Mouse (Mus musculus): ENCODE measurements at regions not wholly inside any gene's neighbourhood (a gene's known extent, or its start where the extent isn't known, plus 50 kb on each side); places are given as distances from the start of the nearest gene placed in this dataset.

- no peak overlapping the region for H3K9ac ChIP-seq (ENCODE audit: low read length)
- H3K4me3 ChIP-seq (ENCODE audit: control insufficient read depth in 1 of 2, insufficient read depth in 1 of 2, low read depth in 1 of 2, low read length in 2 of 2), result no peak overlapping the region
- no peaks in the 10 kb centered on the region for H3K27me3 ChIP-seq (ENCODE audit: control insufficient read depth, insufficient read depth, low read length)
- H3K4me2 ChIP-seq (ENCODE audit: low read length), result no peak overlapping the region
- WGBS, result 90% methylated on average over 2 of the region's 2 CpGs
- no peak for ATAC-seq (ENCODE audit: insufficient number of reproducible peaks, insufficient read depth, low FRiP score, low read depth)
- H3K36me3 ChIP-seq (ENCODE audit: control insufficient read depth, insufficient read depth, low read length), result no peaks in the 10 kb centered on the region
- no peak overlapping the region for H3K27ac ChIP-seq (replicated peaks in 1 of 2; ENCODE audit: control insufficient read depth in 1 of 2, insufficient read depth in 1 of 2, low read depth in 2 of 2, low read length in 2 of 2)
- H3K4me1 ChIP-seq (ENCODE audit: control insufficient read depth in 2 of 2, insufficient read depth in 2 of 2, low read length in 2 of 2), result no peaks in the 10 kb centered on the region
- no peaks in the 10 kb centered on the region for H3K9me3 ChIP-seq (ENCODE audit: control insufficient read depth, low read length)
These were observed 510.3 kb upstream of the Gm19410 start for GRCm38 (mm10) chr8:35255327-35255726.

DNA sequence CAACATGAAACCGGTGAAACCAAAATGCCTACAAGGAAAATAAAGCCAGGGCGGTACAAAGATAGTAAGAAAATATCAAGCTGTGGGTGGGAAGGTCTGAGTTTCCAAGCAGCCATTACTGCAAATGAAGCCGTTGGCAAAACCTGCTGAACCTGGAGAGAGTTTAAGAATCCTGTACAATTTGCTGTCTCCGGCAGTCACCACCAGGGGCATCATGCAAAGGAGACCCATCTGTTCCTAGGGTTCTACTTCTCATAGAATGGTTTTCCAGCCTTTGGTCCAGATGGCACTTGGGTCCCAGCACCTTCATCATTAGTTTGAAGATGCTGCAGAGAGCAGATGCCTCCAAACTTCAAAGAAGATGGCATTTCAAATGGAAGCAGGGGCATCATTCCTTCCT is 508.6 kb upstream of the Gm19410 start:
- no peaks in the 10 kb centered on the region for H3K27me3 ChIP-seq (ENCODE audit: control insufficient read depth, insufficient read depth, low read length)
- no peak overlapping the region for H3K4me2 ChIP-seq (ENCODE audit: low read length)
- H3K9ac ChIP-seq (ENCODE audit: low read length), result no peak overlapping the region
- ATAC-seq (ENCODE audit: insufficient number of reproducible peaks, insufficient read depth, low FRiP score, low read depth), result no peak
- H3K27ac ChIP-seq (replicated peaks in 1 of 2; ENCODE audit: control insufficient read depth in 1 of 2, insufficient read depth in 1 of 2, low read depth in 2 of 2, low read length in 2 of 2), result no peak overlapping the region
- no peak overlapping the region for H3K4me3 ChIP-seq (ENCODE audit: control insufficient read depth in 1 of 2, insufficient read depth in 1 of 2, low read depth in 1 of 2, low read length in 2 of 2)
- H3K9me3 ChIP-seq (ENCODE audit: control insufficient read depth, low read length), result no peaks in the 10 kb centered on the region
- WGBS, result 47% methylated on average over 4 of the region's 4 CpGs
- H3K4me1 ChIP-seq (ENCODE audit: control insufficient read depth in 2 of 2, insufficient read depth in 2 of 2, low read length in 2 of 2), result no peaks in the 10 kb centered on the region
- no peaks in the 10 kb centered on the region for H3K36me3 ChIP-seq (ENCODE audit: control insufficient read depth, insufficient read depth, low read length)

DNA sequence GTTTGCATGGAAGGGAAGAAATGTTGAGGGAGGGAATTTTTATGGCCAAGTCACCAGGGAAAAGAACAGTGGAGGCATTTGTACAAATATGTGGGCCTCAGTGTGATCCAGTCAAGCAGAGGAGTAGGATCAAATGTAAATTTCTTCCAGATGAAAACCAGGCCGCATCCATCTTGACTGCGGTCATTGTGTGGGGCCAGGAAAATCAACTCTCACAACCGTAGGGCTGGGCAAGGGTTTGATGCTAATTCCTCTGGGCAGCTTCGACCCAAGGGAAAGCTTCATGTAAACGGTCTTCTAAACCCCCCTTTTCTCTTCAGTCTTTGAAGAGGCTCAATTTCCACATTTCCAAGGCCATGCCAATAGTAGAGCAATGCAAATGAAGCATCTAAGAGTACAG is 497.4 kb upstream of the Gm19410 start:
- 87% methylated on average over 5 of the region's 5 CpGs for WGBS
- no peak for ATAC-seq (ENCODE audit: insufficient number of reproducible peaks, insufficient read depth, low FRiP score, low read depth)
- Histone ChIP-seq H3K9ac (ENCODE audit: low read length) (no peak overlapping the region), H3K4me2 (ENCODE audit: low read length) (no peak overlapping the region), H3K27me3 (ENCODE audit: control insufficient read depth, insufficient read depth, low read length) (no peaks in the 10 kb centered on the region), H3K4me1 (ENCODE audit: control insufficient read depth in 2 of 2, insufficient read depth in 2 of 2, low read length in 2 of 2) (no peaks in the 10 kb centered on the region), H3K27ac (replicated peaks in 1 of 2; ENCODE audit: control insufficient read depth in 1 of 2, insufficient read depth in 1 of 2, low read depth in 2 of 2, low read length in 2 of 2) (no peak overlapping the region), H3K9me3 (ENCODE audit: control insufficient read depth, low read length) (no peaks in the 10 kb centered on the region), H3K36me3 (ENCODE audit: control insufficient read depth, insufficient read depth, low read length) (no peaks in the 10 kb centered on the region), H3K4me3 (ENCODE audit: control insufficient read depth in 1 of 2, insufficient read depth in 1 of 2, low read depth in 1 of 2, low read length in 2 of 2) (no peak overlapping the region)

- no peak for ATAC-seq (ENCODE audit: insufficient number of reproducible peaks, insufficient read depth, low FRiP score, low read depth)
- H3K4me3 ChIP-seq (ENCODE audit: control insufficient read depth in 1 of 2, insufficient read depth in 1 of 2, low read depth in 1 of 2, low read length in 2 of 2), result no peak overlapping the region
- no peaks in the 10 kb centered on the region for H3K4me1 ChIP-seq (ENCODE audit: control insufficient read depth in 2 of 2, insufficient read depth in 2 of 2, low read length in 2 of 2)
- no peaks in the 10 kb centered on the region for H3K27me3 ChIP-seq (ENCODE audit: control insufficient read depth, insufficient read depth, low read length)
- H3K9ac ChIP-seq (ENCODE audit: low read length), result no peak overlapping the region
- H3K4me2 ChIP-seq (ENCODE audit: low read length), result no peak overlapping the region
- no peaks in the 10 kb centered on the region for H3K36me3 ChIP-seq (ENCODE audit: control insufficient read depth, insufficient read depth, low read length)
- no peaks in the 10 kb centered on the region for H3K9me3 ChIP-seq (ENCODE audit: control insufficient read depth, low read length)
- 100% methylated on average over 2 of the region's 2 CpGs for WGBS
- H3K27ac ChIP-seq (replicated peaks in 1 of 2; ENCODE audit: control insufficient read depth in 1 of 2, insufficient read depth in 1 of 2, low read depth in 2 of 2, low read length in 2 of 2), result no peak overlapping the region
These were observed 496.6 kb upstream of the Gm19410 start for GRCm38 (mm10) chr8:35268986-35269385.

DNA sequence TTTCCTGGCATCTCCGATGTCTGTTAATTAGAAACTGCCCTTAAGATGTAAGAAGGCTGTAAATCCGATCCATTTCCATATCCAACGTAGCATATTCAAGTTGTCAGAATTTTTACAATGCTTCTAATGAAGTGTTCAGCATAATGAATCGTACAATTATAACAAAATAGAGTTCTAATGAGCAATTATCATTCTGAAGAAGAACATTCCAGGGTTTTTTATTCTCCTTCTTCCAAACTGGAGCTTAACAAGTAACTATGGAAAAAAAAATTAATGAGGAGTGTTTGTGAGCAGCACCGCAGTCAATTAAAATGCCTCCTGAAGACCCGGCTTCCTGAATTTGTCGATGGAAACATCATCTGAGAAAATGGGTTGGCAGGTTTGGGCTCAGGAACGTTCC is 489.6 kb upstream of the Gm19410 start:
- ATAC-seq (ENCODE audit: insufficient number of reproducible peaks, insufficient read depth, low FRiP score, low read depth), result no peak

GRCm38 (mm10) chr8:35276460-35276859 is 489.1 kb upstream of the Gm19410 start:
- Histone ChIP-seq H3K4me1 (ENCODE audit: control insufficient read depth in 2 of 2, insufficient read depth in 2 of 2, low read length in 2 of 2) (no peaks in the 10 kb centered on the region), H3K9ac (ENCODE audit: low read length) (no peak overlapping the region), H3K4me2 (ENCODE audit: low read length) (no peak overlapping the region), H3K4me3 (ENCODE audit: control insufficient read depth in 1 of 2, insufficient read depth in 1 of 2, low read depth in 1 of 2, low read length in 2 of 2) (no peak overlapping the region), H3K27ac (replicated peaks in 1 of 2; ENCODE audit: control insufficient read depth in 1 of 2, insufficient read depth in 1 of 2, low read depth in 2 of 2, low read length in 2 of 2) (no peak overlapping the region), H3K27me3 (ENCODE audit: control insufficient read depth, insufficient read depth, low read length) (no peaks in the 10 kb centered on the region), H3K36me3 (ENCODE audit: control insufficient read depth, insufficient read depth, low read length) (no peaks in the 10 kb centered on the region), H3K9me3 (ENCODE audit: control insufficient read depth, low read length) (no peaks in the 10 kb centered on the region)
- 70% methylated on average over 7 of the region's 7 CpGs for WGBS
- ATAC-seq (ENCODE audit: insufficient number of reproducible peaks, insufficient read depth, low FRiP score, low read depth), result no peak

More for the DNA sequence above, 489.6 kb upstream of the Gm19410 start:
- no peak overlapping the region for H3K9ac ChIP-seq (ENCODE audit: low read length)
- no peaks in the 10 kb centered on the region for H3K9me3 ChIP-seq (ENCODE audit: control insufficient read depth, low read length)
- H3K36me3 ChIP-seq (ENCODE audit: control insufficient read depth, insufficient read depth, low read length), result no peaks in the 10 kb centered on the region
- H3K27ac ChIP-seq (replicated peaks in 1 of 2; ENCODE audit: control insufficient read depth in 1 of 2, insufficient read depth in 1 of 2, low read depth in 2 of 2, low read length in 2 of 2), result no peak overlapping the region
- WGBS, result 85% methylated on average over 8 of the region's 8 CpGs
- no peak overlapping the region for H3K4me2 ChIP-seq (ENCODE audit: low read length)
- no peak overlapping the region for H3K4me3 ChIP-seq (ENCODE audit: control insufficient read depth in 1 of 2, insufficient read depth in 1 of 2, low read depth in 1 of 2, low read length in 2 of 2)
- H3K27me3 ChIP-seq (ENCODE audit: control insufficient read depth, insufficient read depth, low read length), result no peaks in the 10 kb centered on the region
- no peaks in the 10 kb centered on the region for H3K4me1 ChIP-seq (ENCODE audit: control insufficient read depth in 2 of 2, insufficient read depth in 2 of 2, low read length in 2 of 2)

DNA sequence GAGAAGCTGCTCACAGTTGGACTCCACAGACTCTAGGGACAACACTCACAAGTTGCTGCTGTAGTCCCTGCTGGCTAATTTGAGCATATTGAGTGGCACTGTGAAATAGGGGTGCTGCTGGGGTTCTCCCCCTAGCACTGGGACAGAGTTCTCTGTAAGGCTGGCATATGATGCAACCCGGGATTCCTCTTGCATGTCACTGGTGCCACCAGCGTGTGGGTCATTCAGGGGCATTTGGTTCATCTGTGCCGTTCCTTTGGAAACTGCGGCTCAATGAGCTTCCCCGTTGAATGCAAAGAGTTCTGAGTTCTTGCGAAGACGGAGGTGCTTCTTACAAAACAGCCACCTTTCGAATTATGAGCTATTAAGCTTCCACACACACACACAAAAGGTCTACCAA is 486.6 kb upstream of the Gm19410 start:
- no peaks in the 10 kb centered on the region for H3K9me3 ChIP-seq (ENCODE audit: control insufficient read depth, low read length)
- no peak overlapping the region for H3K4me2 ChIP-seq (ENCODE audit: low read length)
- 92% methylated on average over 8 of the region's 8 CpGs for WGBS
- no peak overlapping the region for H3K27ac ChIP-seq (replicated peaks in 1 of 2; ENCODE audit: control insufficient read depth in 1 of 2, insufficient read depth in 1 of 2, low read depth in 2 of 2, low read length in 2 of 2)
- no peaks in the 10 kb centered on the region for H3K36me3 ChIP-seq (ENCODE audit: control insufficient read depth, insufficient read depth, low read length)
- no peaks in the 10 kb centered on the region for H3K27me3 ChIP-seq (ENCODE audit: control insufficient read depth, insufficient read depth, low read length)
- H3K4me3 ChIP-seq (ENCODE audit: control insufficient read depth in 1 of 2, insufficient read depth in 1 of 2, low read depth in 1 of 2, low read length in 2 of 2), result no peak overlapping the region
- H3K9ac ChIP-seq (ENCODE audit: low read length), result no peak overlapping the region
- ATAC-seq (ENCODE audit: insufficient number of reproducible peaks, insufficient read depth, low FRiP score, low read depth), result no peak
- no peaks in the 10 kb centered on the region for H3K4me1 ChIP-seq (ENCODE audit: control insufficient read depth in 2 of 2, insufficient read depth in 2 of 2, low read length in 2 of 2)

GRCm38 (mm10) chr8:35280741-35281140 is 484.8 kb upstream of the Gm19410 start:
- ATAC-seq (ENCODE audit: insufficient number of reproducible peaks, insufficient read depth, low FRiP score, low read depth), result no peak
- WGBS, result 82% methylated on average over 6 of the region's 6 CpGs
- Histone ChIP-seq H3K9me3 (ENCODE audit: control insufficient read depth, low read length) (no peaks in the 10 kb centered on the region), H3K4me1 (ENCODE audit: control insufficient read depth in 2 of 2, insufficient read depth in 2 of 2, low read length in 2 of 2) (no peaks in the 10 kb centered on the region), H3K4me2 (ENCODE audit: low read length) (no peak overlapping the region), H3K27me3 (ENCODE audit: control insufficient read depth, insufficient read depth, low read length) (no peaks in the 10 kb centered on the region), H3K36me3 (ENCODE audit: control insufficient read depth, insufficient read depth, low read length) (no peaks in the 10 kb centered on the region), H3K27ac (replicated peaks in 1 of 2; ENCODE audit: control insufficient read depth in 1 of 2, insufficient read depth in 1 of 2, low read depth in 2 of 2, low read length in 2 of 2) (no peak overlapping the region), H3K4me3 (ENCODE audit: control insufficient read depth in 1 of 2, insufficient read depth in 1 of 2, low read depth in 1 of 2, low read length in 2 of 2) (no peak overlapping the region), H3K9ac (ENCODE audit: low read length) (no peak overlapping the region)

Data from heart, embryonic 14.5 days (tissue).